Mouse (Mus musculus): ENCODE measurements around the gene Wdr63.

Gene Wdr63

DNA sequence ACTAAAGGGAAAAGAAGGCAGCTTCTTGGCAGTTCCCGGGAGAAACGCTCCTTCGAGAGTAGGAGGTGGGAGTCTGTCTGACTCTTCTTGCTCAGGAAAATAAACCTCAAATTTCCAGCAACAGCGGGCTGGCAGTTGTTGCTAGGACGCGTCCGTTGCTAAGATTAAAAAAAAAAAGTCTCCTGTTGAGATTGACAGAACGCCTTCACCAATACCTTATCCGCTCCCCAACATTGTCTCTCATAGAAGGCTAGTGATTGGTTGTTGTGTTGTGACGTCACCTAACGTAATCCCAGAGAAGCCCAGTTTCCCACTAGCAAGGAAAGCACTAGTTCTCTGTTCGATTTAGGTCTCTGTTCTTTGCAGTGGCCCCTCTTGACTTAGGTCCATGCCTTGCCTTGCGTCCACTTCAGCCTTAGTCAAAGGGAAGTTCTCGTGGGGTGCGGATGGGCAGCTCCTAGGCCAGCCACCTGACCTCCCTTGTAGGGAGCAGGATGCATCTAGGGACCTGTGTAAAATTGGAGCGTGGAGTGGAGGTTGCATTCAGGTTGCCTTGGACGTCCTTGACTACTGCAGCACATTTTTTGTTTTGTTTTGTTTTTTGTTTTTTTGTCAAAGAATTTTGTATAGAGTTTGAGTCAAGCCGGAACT, at the start of gene Wdr63:
TSS of gene Wdr63 (minus strand) at position 210 of the 651 bp plus-strand sequence.
- in situ Hi-C loops (cut with MboI; ENCODE audit: unreplicated experiment in 2 of 2): loop anchor here (10.0 kb wide), 1 partner anchor 67 kb away; no protein-coding TSS in a partner anchor

DNA sequence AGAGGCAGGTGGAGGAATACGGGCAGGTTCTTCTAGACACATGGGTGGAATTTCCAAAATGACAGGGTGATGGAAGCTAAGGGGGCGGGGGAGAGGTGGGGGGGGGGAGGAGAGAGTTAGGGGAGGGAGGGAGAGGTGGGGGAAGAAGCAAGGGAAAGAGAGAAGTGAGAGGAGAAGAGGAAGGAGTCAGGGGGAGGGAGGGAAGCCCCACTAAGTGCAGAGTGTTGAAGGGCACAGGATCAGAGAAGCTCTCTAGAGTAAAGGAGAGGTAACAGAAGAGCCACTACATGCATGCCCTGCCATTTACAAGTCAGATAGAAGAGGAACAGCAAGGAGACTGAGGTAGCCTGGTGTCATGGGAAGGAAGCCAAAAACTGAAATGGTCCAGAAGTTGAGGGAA, 48.9 kb upstream of the Wdr63 start:
- in situ Hi-C loops (cut with MboI; ENCODE audit: unreplicated experiment in 2 of 2): loop anchor here in 1 of 2 experiments (25.0 kb wide), 1 partner anchor 355 kb away; the partner anchor contains the start of gene Rpf1

DNA sequence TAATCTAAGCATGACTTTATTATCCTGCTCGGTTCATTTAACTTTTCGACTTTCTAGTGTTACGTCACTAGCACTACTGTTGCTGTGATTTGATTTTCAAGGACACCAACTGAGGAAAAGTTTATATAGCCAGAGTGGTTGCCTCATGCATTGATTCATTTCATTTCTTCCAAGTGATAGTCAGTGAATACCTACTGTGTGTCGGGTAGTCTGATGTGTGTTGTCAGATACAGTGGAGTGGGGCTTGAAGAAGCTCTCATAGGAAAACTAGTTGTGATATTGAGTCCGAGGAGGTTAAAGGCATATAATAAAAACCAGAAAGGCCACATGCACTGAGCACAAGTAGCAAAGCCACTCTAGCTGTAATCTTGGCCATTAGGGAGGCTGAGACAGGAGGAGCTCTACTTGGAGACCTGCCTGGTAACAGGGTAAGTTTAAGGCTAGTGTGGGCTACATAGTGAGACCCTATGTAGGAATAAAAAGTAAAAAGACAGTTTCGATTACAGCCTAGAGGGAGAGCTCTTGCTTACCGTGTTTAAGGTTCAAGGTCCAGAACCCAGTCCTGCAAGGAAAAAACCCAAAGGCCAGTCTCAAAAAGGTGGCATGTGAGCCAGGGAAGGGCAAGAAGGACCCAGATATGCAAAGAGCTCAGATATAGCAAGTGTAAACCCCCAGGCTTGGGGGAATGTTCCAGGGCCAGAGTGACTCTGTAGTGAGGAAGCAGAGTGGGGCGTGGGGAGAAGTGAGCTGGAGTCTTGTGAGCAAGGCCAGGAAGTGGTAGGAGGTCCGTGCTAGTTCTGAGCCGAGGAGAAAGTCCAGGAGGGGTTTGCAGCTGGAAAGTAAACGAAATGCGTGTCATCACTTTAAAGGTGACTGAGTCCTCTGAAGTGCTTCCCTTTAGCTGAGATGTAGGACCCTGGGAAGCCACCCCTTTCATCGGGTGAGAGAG, 48.0 kb upstream of the Wdr63 start:
- in situ Hi-C loops (cut with MboI; ENCODE audit: unreplicated experiment in 2 of 2): loop anchor here in 1 of 2 experiments (25.0 kb wide), 1 partner anchor 356 kb away; the partner anchor contains the start of gene Rpf1

DNA sequence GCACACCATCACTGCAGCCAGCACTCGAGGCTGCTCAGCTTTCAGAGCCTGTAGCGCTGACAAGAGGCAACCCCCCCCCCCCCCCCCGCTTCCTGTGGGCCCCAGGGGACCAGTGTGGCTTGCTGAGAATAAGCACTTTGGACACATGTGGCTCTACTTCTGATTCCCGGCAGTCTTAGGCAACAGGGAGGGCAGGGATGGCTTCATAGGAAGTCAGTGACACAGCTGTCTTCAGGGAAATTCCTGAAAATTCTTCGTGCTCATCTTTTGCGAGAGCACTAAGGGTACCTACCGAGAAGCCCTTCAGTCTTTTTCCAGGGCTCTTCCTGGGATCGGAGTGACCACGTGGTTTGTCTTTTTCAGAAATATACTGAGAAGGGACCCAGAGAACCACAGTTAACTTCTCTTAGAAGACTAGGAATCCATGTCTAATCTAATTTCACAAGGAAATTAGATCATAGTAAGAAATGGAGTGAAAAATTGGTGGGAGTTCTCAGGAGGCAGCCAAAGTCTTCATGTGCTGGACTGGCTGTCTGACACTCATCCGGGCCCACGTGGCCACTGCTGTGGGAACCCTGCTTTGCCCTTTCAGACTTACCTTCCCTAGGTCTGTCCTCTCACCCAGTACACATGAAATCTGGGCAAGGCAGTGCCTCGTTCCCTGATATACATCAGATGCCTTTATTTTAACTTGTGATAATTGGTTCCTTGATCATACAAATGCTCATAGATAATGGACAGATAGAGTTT, 46.1 kb upstream of the Wdr63 start:
- in situ Hi-C loops (cut with MboI; ENCODE audit: unreplicated experiment in 2 of 2): loop anchor here in 1 of 2 experiments (25.0 kb wide), 1 partner anchor 358 kb away; the partner anchor contains the start of gene Rpf1

DNA sequence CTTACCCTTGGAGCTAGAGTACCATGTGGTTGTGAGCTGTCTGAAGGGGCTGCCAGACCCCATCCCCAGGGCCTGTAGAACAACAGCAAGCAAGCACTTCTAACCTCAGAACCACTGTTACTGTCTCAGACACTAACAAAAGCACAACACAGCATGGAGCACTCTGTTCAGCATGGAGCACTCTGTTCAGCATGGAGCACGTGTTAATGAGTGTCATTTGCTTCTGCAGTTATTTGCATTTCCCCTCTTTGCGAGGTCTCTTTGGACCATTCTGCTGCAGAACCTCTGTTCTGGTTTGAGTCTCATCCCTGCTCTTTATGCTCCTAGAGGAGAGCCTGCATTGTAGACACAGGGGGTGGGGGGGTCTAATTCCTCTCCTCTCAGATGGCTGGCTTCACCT, 45.0 kb upstream of the Wdr63 start:
- in situ Hi-C loops (cut with MboI; ENCODE audit: unreplicated experiment in 2 of 2): loop anchor here in 1 of 2 experiments (25.0 kb wide), 1 partner anchor 359 kb away; the partner anchor contains the start of gene Rpf1

DNA sequence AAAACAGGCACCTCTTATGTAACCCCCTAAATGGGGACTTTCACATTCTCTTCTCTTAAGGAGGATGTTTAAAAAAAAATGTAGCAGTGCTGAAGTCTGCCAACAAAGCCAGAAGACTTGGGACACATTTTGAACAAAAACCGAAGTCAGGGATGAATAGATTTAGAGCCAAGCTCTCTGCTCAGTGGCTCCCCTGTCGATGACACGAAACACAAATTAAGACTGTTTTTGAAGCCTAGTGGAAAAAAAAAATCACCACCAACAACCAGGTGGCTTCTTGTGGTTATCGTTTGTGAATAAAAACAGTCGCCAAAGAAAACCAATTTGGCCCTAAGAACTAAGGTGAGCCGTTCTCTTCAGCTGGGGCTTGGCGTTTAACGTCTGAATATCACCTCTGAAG, 44.4 kb upstream of the Wdr63 start:
- in situ Hi-C loops (cut with MboI; ENCODE audit: unreplicated experiment in 2 of 2): loop anchor here in 1 of 2 experiments (25.0 kb wide), 1 partner anchor 360 kb away; the partner anchor contains the start of gene Rpf1

DNA sequence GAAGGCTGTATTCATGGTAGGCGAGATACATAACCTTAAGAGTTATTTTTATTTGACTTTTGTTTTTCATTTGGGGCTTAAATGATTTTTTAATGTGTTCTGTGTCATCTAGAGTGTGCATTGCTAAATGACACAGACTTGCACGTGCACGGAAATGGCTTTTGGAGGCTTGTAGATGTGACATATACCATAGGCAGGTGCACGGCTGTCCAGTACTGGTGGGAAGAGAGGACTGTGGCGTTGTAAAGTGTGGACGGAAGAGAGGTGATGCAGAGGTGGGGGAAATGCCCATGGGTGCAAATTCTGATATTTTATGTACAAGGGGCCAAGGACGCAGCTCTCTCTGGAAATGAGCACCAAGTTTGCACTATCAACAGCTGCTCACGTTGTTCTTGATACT, 43.8 kb upstream of the Wdr63 start:
- in situ Hi-C loops (cut with MboI; ENCODE audit: unreplicated experiment in 2 of 2): loop anchor here in 1 of 2 experiments (25.0 kb wide), 1 partner anchor 361 kb away; the partner anchor contains the start of gene Rpf1

DNA sequence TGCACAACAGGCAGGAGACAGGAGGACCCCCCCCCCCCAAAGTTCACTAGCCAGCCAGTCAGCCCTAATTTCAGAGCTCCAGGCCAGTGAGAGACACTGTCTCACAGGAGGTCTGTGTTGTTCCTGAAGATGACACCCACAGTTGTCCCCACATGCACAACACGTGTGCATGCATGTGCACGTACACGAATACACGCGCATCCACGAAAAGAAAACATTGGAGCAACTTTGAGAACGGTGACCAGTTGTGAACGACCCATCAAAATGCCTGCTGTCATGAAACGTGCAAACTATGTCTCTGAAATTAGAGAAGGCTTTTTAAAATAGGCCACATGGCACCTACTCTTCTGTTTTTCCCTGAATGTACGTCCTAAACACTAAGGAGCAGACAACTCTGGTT, 43.4 kb upstream of the Wdr63 start:
- in situ Hi-C loops (cut with MboI; ENCODE audit: unreplicated experiment in 2 of 2): loop anchor here in 1 of 2 experiments (25.0 kb wide), 1 partner anchor 361 kb away; the partner anchor contains the start of gene Rpf1

DNA sequence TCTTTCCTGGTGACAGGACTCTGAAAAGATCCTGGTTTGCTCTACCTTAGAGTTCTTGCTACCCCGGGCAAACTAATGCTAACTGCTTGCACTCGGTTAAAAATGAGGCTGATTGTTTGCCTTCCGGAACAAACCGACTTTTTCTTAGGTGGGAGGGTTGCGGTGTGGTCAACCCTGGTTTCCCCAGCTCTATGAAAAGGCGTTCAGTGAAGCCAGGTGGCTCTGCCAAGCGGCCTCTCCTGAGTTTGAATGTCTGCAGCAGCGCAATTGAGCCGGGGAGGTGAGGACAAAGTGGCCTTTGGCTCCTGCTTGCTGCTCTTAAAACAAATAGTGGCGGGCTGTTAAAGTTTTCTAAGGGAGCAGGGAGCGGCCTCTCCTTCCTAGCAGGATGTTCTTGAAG, 42.6 kb upstream of the Wdr63 start:
- in situ Hi-C loops (cut with MboI; ENCODE audit: unreplicated experiment in 2 of 2): loop anchor here in 1 of 2 experiments (25.0 kb wide), 1 partner anchor 362 kb away; the partner anchor contains the start of gene Rpf1

DNA sequence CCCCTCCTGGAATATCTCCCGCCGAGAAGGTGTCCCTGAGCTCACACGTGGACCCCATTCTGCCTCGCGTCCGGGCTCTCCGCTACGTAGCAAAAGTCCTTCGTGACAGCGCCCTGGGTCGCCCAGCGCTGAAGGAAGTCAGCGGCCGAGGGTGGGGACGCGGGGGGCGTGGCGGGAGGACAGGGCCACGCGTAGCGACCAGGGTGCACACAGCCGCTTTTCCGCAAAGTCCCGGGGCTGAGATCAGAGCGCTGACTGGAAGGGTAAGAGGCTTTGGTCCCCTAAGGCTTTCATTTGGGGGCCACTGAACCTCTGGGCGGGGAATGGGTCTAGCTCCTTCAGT, 42.1 kb upstream of the Wdr63 start:
- in situ Hi-C loops (cut with MboI; ENCODE audit: unreplicated experiment in 2 of 2): loop anchor here in 1 of 2 experiments (25.0 kb wide), 1 partner anchor 362 kb away; the partner anchor contains the start of gene Rpf1

DNA sequence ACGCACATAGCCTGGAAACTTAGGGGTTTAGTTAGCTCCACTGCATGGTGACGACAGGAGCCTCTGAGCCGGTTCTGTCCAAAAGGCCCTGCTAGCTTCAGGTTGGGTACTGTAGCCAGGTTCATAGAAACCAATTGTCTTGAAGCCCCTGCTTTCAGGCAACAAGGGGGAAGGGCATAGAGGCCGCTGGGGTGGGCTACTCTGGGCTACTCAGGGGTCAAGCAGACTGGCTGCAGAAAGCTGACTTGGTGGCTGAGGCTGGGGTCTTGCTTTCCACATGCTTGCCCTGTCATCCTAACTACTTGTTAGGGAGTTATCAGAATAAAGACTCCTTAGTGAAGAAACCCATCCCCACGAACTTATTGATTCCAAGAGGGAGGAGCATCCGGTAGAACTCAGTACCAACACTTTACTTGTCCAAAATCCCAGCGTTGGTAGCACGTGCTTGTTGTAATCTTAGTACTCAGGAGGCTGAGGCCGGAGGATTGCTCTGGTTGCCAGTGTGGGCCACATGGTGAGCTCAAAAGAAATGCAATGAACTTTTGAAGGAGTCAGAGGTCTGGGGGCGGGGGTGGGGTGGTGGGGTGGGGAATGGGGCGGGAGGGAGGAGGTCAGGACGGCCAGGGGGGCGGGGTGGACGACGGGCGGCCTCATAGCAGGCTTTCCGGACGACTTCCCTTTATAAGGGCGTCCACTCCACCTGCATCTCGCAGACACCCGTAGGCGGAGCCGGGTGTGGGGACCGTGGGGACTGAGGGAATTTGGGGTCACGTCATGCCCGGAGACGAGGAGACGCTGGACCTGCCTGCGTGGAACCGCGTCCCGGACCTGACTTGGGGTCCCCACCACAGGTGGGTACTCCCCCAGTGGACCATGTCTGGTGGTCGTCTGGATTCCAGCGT, 41.5 kb upstream of the Wdr63 start, which contains the start of gene Mcoln2:
TSS of gene Mcoln2 (plus strand) at position 678 of the 902 bp plus-strand sequence.
- in situ Hi-C loops (cut with MboI; ENCODE audit: unreplicated experiment in 2 of 2): loop anchor here in 1 of 2 experiments (25.0 kb wide), 1 partner anchor 363 kb away; the partner anchor contains the start of gene Rpf1

DNA sequence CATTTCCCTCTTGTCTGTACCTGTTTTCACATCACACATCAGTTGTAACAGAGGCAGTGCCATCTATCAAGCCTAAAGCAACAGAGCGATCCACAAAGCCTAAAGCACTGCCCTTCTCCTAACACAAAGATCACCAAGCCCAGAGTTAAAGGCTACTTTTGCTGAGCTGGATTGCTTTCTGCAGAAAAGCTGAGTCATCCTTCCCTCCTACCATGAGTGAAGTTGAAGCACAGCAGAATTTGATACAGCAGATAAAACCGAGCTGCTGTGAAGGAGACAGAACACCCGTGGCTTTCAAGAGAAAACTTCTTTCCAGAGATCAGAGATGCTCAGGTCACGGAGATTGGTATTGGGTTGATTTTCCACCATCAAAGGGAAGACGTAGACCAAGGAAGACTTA, 38.2 kb upstream of the Wdr63 start:
- in situ Hi-C loops (cut with MboI; ENCODE audit: unreplicated experiment in 2 of 2): no loop called here

DNA sequence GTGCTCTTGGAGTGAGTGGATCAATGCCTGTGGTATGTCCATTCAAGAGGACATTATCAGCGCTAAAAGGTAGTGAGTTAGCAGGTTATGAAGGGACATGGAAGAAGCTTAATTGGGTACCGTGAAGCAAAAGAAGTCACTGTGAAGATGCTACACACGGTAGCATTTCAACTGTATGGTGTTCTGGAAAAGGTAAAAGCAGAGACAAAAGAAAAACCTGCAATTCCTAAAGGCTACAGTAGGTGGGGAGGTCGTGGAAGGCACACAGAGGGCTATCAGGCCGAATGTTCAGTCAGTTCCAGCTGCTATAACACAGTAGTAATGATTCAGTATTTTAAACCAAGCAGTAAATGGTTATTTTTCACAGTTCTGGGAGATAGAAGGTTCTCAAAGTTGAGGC, 37.6 kb upstream of the Wdr63 start:
- in situ Hi-C loops (cut with MboI; ENCODE audit: unreplicated experiment in 2 of 2): no loop called here

DNA sequence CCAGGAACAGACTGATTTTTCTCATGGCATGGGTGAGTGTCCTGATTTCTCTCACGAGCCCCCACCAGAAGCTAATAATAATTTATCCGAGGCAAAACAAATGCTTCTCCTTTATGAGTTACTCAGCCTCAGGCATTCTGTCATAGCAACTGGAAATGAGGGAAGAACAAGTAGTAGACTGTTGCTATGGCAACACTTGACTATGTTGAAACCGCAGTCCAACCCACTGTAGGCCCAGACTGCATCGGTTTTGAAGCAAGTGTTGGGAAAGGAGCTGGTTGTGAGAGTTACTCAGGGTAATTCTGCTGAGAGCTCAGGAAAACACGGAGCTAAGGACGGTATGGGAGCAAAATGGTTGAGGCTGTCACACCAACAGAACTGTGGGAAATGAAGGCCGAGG, 34.6 kb upstream of the Wdr63 start:
- in situ Hi-C loops (cut with MboI; ENCODE audit: unreplicated experiment in 2 of 2): no loop called here

DNA sequence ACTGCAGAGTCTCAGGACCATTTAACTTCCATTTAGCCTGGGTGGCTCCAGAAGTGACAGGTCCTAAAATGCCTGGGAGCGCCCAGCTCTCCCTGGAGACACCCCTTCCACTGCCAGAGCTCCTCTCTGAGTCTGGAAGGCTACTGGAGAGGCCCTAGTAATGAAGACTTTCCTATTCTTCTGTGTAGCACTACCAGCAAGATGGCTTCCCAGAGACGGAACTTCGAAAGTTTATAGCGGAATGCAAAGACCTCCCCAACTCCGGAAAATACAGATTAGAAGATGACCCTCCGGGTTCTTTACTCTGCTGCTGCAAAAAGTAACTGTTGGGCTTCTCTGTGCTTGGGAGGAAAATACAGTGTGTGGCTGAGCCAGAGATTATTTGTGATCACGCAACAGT, 32.3 kb upstream of the Wdr63 start:
- in situ Hi-C loops (cut with MboI; ENCODE audit: unreplicated experiment in 2 of 2): no loop called here

DNA sequence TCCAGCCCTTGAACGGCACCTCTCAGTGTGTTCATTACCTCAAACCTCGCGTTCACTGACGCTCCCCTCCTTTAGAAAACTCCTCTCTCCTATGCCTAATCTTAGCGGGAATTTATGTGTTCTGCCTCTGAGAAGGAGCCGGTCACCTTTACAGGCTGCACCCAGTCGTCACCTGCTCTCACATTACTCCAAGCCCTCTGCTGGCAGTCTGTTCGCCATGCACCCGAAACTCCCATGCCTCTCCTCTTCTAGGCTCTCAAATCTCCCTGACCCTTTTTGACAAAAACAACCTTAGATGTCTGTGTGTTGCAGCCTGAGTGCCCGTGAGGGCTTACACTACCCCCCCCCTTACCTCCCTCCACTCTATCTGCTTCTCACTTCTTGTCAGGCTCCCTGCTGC, 28.5 kb upstream of the Wdr63 start:
- in situ Hi-C loops (cut with MboI; ENCODE audit: unreplicated experiment in 2 of 2): no loop called here

DNA sequence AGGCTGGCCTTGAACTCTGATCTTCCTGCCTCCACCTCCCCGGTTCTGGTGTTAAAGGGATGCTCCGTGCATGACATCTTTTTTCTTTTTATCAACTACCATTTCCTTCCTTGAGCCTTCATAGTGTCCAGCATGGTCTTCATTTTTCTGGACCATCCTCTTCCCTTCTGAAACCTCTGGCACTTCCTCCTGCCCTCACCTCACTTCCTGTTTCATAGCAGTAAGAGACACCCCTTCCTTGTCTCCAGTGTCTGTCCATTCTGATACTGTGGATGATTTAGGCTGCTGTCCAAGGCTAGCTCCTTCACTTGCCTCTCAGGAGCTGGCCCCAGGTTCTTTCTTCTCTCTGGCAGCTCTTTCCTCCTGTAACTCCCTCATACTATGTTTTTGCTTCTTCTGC, 27.5 kb upstream of the Wdr63 start:
- in situ Hi-C loops (cut with MboI; ENCODE audit: unreplicated experiment in 2 of 2): no loop called here

DNA sequence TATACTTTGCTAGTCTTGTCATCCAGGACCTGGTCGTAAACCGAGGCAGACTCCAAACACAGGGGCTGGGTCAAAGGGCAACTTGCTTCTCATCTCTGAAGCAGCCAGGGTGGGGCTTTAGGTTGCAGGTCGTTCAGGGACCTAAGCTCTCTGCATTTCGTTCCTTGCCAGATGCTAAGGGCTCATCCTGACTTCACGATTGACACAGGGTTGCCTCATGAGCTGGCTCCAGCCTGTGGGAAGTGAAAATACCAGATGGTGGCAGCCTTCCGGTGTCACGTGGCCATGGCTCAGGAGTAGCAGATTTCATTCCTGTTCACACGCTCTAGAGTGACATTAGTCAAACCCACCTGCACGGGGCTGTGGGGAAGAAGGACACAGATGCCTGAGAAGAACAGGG, 26.9 kb upstream of the Wdr63 start:
- in situ Hi-C loops (cut with MboI; ENCODE audit: unreplicated experiment in 2 of 2): no loop called here

DNA sequence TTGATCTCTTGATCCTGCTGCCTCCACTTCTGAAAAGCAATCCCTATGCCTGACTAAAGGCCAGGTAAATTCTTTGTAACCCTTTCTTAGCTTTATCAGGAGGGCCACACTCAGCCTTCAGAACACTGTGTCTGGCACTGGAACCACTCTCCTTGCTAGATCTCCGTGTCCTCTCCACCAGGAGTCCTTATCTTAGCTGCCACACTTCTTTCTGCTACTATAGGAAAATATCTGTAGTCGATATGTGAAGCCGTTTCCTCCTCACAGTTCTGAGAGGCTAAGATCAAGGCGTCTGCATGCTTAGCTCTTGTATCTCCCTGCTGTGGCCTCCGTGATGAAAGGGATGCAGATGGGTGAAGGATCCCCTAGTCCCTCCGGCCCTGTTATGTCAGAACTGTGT, 19.3 kb upstream of the Wdr63 start:
- in situ Hi-C loops (cut with MboI; ENCODE audit: unreplicated experiment in 2 of 2): no loop called here
